Mouse (Mus musculus): ENCODE data around the gene Edn2.

Edn2 gene

GRCm38 (mm10) chr4:120161166-120161949 is at the start of gene Edn2:
Edn2 (plus strand) TSS chr4:120161206.
- no peak for DNase-seq (ENCODE audit: low read depth, low spot score)

- DNase-seq (ENCODE audit: low read depth, low spot score): no peak
These were observed 45.5 kb upstream of the Edn2 start for GRCm38 (mm10) chr4:120115516-120115915.

DNA sequence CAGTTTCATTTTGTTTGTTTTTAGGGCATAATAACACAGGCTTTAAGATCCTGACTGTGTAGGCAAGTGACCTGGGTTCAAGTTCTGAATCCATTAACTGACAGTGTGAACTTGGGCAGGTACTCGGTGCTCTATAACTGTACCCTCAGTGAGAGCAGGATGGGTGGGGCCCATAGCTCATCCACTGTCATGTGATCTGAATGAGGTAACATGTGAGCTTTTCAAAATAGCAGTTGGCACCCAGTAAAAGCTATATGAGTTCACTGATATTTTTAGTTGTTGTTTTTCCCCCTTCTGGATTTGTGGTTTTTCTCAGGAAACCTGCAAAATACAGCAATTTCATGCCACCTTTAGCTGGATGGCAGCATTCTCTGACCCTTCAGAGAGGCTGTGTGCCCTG is 44.7 kb upstream of the Edn2 start:
- DNase-seq (ENCODE audit: low read depth, low spot score): no peak

GRCm38 (mm10) chr4:120120276-120120675 is 40.7 kb upstream of the Edn2 start:
- DNase-seq (ENCODE audit: low read depth, low spot score): peak; percentile 66

GRCm38 (mm10) chr4:120124656-120125055 is 36.4 kb upstream of the Edn2 start:
- no peak for DNase-seq (ENCODE audit: low read depth, low spot score)

- DNase-seq (ENCODE audit: low read depth, low spot score): peak; percentile 54
These were observed 35.0 kb upstream of the Edn2 start for GRCm38 (mm10) chr4:120126047-120126446.

- DNase-seq (ENCODE audit: low read depth, low spot score): no peak
These were observed 33.7 kb upstream of the Edn2 start for GRCm38 (mm10) chr4:120127333-120127732.

DNA sequence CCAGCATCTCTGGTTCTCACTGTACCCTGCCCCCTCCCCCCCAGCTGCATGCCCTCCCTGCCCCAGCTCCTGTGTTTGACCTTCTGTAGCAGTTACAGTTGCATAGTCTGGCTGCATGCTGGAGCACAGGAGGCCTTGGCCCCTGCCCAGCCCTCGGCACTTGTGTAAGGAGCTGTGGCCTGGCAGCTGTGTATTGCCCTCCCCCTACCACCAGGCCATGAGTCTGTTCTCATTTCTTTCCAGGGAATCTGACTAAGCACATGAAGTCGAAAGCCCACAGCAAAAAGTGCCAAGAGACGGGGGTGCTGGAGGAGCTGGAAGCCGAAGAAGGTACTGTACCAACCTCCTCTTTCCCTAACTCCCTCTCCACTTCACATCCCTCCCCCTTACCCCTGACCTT is 33.0 kb upstream of the Edn2 start:
- DNase-seq (ENCODE audit: low read depth, low spot score): peak; percentile 90

DNA sequence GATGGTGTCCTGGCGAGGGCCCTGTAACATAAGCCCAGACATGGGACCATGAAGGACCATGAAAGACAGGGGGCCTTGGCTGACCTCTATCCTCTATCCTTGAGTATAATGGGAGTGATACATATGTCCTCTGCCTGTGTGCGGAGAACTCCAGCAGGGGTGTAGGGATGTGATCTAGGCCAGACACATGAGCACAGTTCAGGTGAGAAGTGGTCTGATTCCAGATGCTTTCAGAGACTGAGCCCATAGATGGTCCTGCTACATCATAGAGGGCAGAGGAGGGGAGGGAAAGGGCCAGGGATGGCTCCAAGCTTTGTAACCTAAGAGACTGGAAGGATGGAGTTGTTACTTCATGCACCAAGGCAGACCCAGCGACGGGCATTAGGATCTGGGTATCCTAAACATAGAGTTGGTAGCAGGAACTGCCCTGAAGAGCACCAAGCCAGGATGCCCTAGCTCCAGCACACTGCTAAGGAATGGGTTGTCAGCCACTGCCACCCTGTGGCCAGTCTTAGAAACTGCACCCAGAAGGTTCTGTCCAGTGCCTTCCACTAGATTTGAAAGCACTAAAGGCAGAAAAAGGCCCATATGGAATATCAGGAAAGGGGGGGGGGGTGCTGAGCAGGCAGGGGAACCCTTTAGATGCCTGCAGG is 31.6 kb upstream of the Edn2 start:
- peak; percentile 85 for DNase-seq (ENCODE audit: low read depth, low spot score)

GRCm38 (mm10) chr4:120130926-120131325 is 30.1 kb upstream of the Edn2 start:
- DNase-seq (ENCODE audit: low read depth, low spot score): peak; percentile 74

- DNase-seq (ENCODE audit: low read depth, low spot score): peak; percentile 90
These were observed 29.4 kb upstream of the Edn2 start for GRCm38 (mm10) chr4:120131441-120132220.

DNA sequence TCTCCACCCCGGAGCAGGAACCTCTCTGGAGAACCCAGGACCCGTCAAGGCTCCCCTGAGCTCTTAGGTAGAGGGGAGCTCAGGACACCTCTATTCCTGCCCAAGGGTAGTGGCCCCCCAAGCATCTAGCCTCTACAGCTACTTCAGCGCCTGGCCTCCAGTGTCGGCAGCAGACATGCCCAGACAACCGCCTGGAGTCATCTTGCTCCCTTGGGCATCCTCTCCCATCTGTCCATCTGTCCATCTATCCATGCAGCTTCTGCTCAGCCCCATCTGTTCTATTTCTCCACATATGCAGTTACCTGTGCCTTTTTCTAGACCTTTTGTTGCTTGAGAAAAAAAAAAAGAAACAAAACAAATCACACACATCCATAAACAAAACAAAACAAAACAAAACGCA is 26.8 kb upstream of the Edn2 start:
- DNase-seq (ENCODE audit: low read depth, low spot score): no peak

GRCm38 (mm10) chr4:120141810-120142209 is 19.2 kb upstream of the Edn2 start:
- peak; percentile 55 for DNase-seq (ENCODE audit: low read depth, low spot score)

DNA sequence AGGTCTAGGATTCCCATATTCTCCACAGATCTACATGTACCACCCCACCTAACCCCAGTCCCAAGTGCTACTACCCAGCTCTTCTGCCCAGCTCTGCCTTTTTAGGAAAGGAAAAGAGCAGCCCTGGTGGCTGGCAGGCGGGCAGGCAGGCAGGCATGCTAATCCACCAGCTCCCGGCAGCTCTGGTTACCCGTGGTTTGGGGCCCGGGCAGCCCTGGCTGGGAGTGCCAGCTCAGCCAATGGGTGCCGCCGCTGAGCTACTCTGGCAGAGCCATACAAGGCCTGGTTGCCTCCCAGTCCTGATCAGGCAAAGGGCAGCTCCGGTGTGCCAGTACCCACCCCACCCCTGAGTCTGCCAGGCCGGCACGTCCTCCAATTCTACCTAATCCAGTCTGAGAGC is 18.1 kb upstream of the Edn2 start:
- DNase-seq (ENCODE audit: low read depth, low spot score): no peak

DNA sequence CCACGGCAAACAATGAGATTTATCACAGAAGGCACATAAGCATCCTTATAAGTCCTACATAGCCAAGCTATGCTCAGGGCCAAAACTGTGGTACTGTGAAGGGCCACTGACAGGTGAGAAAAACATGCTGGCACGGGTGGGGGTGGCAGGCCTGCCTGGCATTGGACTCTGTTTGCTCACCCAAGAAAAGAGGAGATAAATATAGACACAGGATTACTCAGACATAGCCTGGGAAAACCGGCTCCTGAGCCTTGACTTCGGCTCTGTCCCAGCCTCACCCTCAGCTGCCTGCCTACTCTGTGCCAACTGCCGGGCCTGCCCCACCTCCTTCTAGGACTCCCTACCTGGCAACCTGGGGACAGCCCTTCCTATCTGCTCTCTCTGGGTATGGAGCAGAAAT is 16.7 kb upstream of the Edn2 start:
- no peak for DNase-seq (ENCODE audit: low read depth, low spot score)

DNA sequence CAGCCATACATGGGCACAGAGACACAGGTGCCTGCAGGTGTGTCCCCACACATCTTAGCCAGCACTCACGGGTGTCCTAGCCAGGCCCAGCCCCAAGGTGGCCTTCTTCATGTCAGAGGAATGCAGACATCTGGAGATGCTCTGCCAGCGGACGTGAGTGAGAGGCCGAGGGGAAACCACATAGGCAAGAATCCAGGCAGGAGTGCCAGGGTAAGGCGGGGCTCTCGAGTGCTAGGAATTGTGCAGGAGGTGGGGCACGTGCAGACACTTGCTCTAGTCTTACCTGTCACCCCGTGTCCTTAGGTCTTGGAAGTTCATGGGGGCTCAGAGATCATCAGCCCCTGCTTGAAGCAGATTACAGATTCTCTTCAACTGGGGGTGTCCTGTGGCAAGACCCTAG is 15.1 kb upstream of the Edn2 start:
- DNase-seq (ENCODE audit: low read depth, low spot score): peak; percentile 38

DNA sequence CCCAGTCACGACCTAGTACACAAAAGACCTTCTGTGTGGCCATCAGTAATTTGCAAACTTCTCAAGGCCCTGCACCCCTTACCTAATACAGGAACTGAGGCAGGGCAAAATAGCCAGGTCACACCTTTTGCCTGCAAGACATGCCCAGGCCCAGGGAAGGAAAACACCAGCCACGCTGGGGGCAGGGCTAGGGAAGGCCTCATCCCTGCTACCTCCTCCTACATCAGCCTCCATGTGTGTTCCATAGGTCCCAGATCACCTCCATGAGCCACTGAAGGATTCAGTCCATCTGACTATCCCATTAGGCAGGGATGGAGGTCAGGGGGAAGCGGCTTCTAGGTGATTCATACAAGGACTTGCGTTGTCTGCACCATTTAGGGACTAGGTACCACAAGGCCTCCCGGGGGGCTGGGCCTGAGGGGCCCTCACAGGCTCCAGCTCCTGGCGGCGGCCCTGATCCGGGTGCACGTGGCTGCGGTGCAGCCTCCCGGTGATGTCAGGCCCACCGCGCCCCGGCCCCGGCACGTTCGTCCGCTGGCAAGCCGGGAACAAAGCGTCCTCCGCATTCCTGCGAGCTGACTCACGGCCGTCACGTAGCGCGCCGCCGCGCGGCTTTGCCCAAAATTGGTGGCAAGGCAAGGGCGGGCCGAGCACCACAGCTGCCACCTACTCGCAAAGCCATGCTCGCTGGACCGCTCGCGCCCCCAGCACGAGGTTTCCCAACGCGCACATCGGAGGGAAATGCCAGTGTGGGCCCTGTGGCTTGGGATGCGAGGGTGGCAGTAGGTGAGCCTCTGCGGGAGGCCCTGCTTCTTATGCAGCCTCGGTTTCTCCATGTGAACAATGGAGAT is 12.5 kb upstream of the Edn2 start:
- DNase-seq (ENCODE audit: low read depth, low spot score): no peak

DNA sequence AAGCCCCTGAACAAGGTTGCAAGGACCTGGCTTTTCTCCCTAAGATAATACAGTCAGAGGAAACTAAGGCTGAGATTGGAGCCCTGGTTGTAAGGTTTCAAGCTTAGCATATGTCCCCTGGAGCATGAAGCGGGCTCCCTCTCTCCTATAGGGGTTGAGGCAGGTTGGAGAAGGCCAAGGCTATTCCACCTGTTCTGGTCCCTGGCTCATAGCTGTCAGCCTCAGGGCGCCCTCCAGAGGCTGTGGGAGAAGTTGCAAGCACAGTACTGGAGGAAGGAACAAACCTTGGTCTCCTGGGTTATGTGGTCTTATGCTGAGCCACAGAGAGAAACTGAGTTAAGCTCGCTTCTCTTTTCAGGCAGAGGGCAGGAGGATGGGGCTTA is 11.9 kb upstream of the Edn2 start:
- no peak for DNase-seq (ENCODE audit: low read depth, low spot score)

- no peak for DNase-seq (ENCODE audit: low read depth, low spot score)
These were observed 10.6 kb upstream of the Edn2 start for GRCm38 (mm10) chr4:120150345-120150920.

GRCm38 (mm10) chr4:120151906-120152305 is 9.1 kb upstream of the Edn2 start:
- DNase-seq (ENCODE audit: low read depth, low spot score): peak; percentile 59

- DNase-seq (ENCODE audit: low read depth, low spot score): no peak
These were observed 8.4 kb upstream of the Edn2 start for GRCm38 (mm10) chr4:120152648-120153047.
